Mouse (Mus musculus) left cerebral cortex, postnatal 10 days (tissue): ENCODE data around the gene Gm21117. TPM values are rescaled to one million over a fixed set of nuclear protein-coding genes. Genes with fewer than 3 reads are reported as not detected.
"Not testable (repeated sequence)": the region's sequence is repeated elsewhere in the genome, so short reads cannot be mapped to it uniquely, and the experiment has no call there.

Source experiments
- DNase-seq, 2 experiments: peaks; one replicate each; pipeline ENCODE4 v3.0.0; 2021 to 2022; ENCODE audit warnings: low spot score in 2 of 2, mixed read lengths in 1 of 2; ENCODE audit errors: extremely low spot score in 1 of 2
- intact Hi-C: fragments of 180-260 bp; cut with DNase I; formaldehyde crosslinking; loops from one replicate; pipeline ENCODE4 v1.15.1; 2025
- total RNA-seq, 2 experiments: library from RNA; stranded (reverse); gene quantifications; 2 replicates each; pipeline ENCODE4 v1.2.3; 2021

Gene Gm21117
- total RNA-seq: not detected

GRCm38 (mm10) chrY:51124920-51125319 is at the start of gene Gm21117:
Gene Gm21117, plus strand, starts transcription at chrY:51125220.
- DNase-seq, intact Hi-C loops: not testable (repeated sequence)
